Mouse (Mus musculus) C2C12 (cell line): ENCODE data around the gene Sv2a.

ENCODE experiments used
- CEBPB ChIP-seq: IDR thresholded peaks from one replicate; pipeline ENCODE4 v1.6.1; 2011; ENCODE audit warnings: low read depth, mild to moderate bottlenecking, control low read depth, moderate library complexity
- CTCF ChIP-seq: IDR thresholded peaks from one replicate; pipeline ENCODE4 v1.5.1; 2011; ENCODE audit not compliant: control insufficient read depth, insufficient read depth, insufficient read length
- FOSL1 ChIP-seq: IDR thresholded peaks from one replicate; pipeline ENCODE4 v1.8.0; 2011; ENCODE audit warnings: mild to moderate bottlenecking, low read length; ENCODE audit not compliant: poor library complexity, insufficient read depth, severe bottlenecking
- MAX ChIP-seq: IDR thresholded peaks from one replicate; pipeline ENCODE4 v1.6.1; 2011; ENCODE audit warnings: mild to moderate bottlenecking, control low read depth
- USF1 ChIP-seq: IDR thresholded peaks from one replicate; pipeline ENCODE4 v1.6.1; 2011; ENCODE audit warnings: low read depth, mild to moderate bottlenecking, control low read depth, moderate library complexity

DNA sequence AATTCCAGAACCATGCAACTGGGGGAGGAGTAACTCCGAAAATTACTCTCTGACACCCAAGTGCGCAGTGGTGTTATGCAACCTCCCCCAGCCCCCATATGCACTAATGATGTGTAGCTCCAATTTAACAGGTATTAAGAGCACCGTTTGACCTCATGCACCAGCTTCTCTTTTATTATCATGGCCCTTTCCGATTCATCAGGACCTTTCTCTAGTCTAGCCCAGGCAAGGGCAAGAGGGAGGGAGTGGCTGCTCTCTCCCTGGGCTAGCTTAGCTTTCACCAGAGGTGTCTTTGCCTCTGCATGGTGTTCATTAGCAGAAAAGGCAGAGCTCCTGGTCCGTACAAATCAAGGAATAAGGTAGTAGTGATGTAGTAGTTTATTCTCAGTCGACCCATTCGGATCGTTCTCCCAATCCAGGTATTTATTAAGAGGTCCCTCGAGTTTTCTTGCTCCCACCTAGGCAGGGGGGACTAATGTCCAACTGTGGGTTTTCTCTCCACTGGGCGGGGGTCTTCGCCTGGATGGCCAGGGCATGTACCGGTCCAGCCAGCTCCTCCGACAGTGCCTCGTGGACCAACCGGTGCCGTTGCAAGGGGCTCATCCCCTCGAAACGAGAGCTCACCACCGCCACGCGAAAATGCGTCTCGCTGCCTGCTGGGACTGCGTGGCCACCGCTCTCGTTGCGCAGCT, 15.6 kb downstream of the Sv2a start:
- no peak for TF ChIP-seq CTCF
- no peak for TF ChIP-seq MAX
- no peak for TF ChIP-seq USF1
- no peak for TF ChIP-seq CEBPB
- no peak for TF ChIP-seq FOSL1
